Mouse (Mus musculus) gastrocnemius, postnatal 10 days (tissue): ENCODE results near the gene Snrnp70. TPM values are rescaled to one million over a fixed set of nuclear protein-coding genes. Genes with fewer than 3 reads are reported as not detected.
"Not testable (repeated sequence)": the region's sequence is repeated elsewhere in the genome, so short reads cannot be mapped to it uniquely, and the experiment has no call there.

Experiments used
- DNase-seq: peaks from one replicate; pipeline ENCODE4 v3.0.0; 2021; ENCODE audit warnings: mixed read lengths
- total RNA-seq, 2 experiments: library from RNA; stranded (reverse); gene quantifications; 2 replicates each; pipeline ENCODE4 v1.2.3; 2021

Gene Snrnp70
- total RNA-seq, 2 experiments from 2014 or later = 123 to 156 TPM

DNA sequence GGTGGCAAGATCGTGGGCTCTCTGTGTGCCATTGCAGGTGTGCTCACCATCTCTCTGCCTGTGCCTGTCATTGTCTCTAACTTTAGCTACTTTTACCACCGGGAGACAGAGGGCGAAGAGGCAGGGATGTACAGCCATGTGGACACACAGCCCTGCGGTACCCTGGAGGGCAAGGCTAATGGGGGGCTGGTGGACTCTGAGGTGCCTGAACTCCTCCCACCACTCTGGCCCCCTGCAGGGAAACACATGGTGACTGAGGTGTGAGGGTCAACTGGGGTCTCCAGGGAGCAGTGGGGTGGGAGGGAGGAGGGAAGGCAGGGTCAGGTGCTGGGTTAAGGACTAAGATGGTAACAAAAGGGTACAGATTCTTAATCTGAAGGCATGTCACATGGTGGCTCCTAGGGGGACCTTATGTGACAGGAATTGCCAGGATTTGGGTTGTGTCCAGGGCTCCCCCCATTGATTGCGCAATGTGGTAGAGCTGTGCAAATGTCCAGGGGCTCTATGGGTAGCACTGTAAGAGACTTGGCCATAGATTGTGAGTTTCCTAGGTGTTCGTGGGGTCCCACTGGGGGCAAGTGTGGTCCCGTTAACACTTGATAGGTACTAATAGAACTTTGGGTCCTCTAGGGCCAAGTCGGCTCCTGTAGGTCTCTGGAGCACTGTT, 14.1 kb upstream of the Snrnp70 start:
- DNase-seq = no peak

DNA sequence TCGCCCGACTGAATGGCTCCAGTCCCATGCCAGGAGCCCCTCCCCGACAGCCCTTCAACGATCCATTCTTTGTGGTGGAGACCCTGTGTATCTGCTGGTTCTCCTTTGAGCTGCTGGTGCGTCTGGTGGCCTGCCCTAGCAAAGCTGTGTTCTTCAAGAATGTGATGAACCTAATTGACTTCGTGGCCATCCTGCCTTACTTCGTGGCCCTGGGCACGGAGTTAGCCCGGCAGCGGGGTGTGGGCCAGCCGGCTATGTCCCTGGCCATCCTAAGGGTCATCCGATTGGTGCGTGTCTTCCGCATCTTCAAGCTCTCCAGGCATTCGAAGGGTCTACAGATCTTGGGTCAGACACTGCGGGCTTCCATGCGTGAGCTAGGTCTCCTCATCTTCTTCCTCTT, 13.4 kb upstream of the Snrnp70 start:
- DNase-seq = no peak

DNA sequence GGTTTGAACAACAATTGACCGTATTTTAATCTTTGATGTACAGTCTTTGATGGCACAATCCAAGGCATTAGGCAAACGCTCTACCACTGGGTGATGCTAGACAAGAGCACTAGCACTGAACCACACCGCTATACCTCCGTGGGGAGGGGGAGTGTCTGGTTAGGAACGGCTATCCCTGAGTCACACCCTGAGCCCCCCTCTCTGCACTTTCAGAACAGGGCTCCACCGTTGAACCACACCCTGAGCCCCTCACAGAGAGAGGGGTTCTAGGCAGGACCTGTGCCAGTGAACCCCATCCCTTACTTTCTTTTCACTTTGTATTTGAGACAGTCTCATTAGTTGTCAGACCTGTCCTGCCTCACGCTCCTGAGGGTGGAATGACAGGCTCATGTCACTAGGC, 12.8 kb upstream of the Snrnp70 start:
- peak; percentile 1 for DNase-seq

DNA sequence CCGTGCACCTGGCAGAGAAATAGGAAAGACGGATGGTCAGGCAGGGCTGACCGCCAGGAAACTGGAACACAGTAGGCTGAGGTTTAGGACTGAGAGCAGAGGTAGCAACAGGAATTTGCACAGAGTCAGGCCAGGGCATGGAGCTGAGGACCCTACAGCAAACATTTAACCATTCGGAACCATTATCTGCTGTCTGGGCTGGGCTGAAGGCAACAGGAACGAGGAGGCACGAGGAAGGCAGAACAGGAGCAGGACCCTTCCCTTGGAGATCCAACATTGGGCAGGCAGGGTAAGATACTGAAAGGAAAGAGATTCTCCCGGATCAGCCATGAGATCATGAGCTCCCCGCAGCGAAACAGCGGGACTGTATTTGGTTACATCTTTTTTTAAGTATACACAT, 12.3 kb upstream of the Snrnp70 start:
- DNase-seq = no peak

DNA sequence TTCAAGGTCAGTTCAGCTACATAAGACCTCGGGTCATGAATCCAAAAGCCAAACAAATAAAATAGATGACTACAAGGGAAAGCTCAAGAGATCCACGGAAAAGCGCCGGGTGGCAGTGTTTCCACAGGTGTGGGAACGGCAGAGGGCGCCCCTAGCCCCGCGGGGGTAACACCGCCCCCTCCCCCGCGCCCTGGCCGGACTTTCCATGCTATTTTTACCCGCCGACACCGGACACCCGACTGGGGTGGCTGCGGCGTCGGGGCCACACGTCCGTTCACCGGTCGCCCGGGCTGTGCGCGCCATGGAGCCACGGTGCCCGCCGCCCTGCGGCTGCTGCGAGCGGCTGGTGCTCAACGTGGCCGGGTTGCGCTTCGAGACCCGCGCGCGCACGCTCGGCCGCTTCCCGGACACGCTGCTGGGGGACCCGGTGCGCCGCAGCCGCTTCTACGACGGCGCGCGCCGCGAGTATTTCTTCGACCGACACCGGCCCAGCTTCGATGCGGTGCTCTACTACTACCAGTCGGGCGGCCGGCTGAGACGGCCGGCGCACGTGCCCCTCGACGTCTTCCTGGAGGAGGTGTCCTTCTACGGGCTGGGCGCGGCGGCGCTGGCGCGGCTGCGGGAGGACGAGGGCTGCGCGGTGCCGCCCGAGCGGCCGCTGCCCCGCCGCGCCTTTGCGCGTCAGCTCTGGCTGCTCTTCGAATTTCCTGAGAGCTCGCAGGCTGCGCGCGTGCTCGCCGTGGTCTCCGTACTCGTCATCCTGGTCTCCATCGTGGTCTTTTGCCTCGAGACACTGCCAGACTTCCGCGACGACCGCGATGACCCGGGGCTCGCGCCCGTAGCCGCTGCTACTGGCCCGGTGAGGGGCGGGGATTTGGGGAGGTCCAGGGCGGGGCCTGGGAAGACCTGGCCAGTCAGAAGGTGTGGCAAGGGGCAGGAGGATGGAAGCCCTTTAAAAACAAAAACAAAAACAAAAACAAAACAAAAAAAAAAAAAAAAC, 10.9 kb upstream of the Snrnp70 start:
- peak; percentile 70 for DNase-seq

DNA sequence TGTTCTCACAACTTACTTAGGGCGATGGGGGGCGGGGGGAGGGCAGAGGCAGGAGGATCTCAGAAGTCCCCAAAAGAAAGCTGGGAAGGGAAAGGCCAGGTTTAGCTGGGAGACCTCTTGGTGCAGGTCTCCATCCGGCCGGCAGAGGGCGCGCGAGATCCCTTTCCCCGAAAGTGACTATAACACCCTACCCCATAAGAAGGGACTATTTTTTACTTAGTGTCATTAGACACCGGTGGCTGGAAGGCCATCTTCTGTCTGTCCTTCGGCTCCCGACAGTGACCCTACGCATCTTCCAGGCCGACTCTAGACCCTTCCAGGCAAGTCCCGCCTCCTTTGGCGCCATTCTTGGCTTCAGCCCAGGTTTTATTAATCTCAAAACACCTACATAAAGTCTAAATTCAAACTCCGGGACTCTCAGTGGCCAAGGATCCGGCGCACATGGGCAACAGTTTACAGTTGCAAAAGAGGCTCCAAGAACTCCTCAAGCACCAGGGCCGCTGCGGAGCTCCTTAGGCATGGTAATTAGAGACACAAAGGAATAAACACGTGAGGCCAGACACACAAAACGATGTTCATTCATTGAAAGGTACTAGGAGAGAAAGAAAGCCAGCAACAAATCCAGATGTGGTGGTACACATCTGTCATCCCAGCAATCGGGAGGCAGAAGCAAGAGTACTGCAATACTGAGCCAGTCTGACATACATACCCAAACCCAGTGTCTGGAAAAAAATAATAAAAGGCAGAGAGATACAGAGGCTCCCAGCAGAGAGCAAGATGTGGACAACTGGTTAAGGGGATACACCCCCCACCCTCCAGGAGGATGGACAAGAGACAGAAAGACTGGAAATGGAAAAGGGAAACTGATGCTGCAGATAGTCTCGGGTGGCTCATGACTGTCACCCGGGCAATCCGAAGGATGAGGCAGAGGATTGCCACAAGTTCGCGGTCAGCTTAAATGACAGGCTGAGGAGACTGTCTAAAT, 9.8 kb upstream of the Snrnp70 start, which contains the start of gene Kcna7:
Gene Kcna7, plus strand, starts transcription at position 563 of the 985 bp plus-strand sequence.
- peak; percentile 83 for DNase-seq

DNA sequence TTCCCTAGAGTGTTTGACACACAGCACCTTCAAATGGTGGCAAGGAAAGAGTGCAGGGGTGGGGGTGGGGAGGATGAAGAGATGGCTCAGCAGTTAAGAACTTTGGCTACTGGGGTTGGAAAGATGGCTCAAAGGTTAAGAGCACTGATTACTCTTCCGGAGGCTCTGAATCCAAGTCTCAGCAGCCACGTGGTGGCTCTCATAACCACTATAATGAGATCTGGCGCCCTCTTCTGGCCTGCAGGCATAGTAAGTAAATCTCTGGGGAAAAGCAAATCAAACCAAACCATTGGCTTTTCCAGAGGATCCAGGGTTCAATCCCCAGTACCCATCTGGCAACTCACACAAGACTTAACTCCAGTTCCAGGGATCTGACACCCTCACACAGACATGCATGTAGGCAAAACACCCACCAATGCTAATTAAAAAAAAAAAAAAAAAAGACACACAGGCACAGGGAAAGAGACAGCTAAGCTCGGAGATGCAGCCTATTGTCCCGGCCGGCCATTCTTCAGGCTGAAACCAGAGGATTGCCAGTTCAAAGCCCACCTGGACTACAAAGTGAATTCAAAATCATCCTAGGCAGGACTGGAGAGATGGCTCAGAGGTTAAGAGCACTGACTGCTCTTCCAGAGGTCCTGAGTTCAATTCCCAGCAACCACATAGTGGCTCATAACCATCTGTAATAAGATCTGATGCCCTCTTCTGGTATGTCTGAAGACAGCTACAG, 8.2 kb upstream of the Snrnp70 start:
- DNase-seq = peak; percentile 70

DNA sequence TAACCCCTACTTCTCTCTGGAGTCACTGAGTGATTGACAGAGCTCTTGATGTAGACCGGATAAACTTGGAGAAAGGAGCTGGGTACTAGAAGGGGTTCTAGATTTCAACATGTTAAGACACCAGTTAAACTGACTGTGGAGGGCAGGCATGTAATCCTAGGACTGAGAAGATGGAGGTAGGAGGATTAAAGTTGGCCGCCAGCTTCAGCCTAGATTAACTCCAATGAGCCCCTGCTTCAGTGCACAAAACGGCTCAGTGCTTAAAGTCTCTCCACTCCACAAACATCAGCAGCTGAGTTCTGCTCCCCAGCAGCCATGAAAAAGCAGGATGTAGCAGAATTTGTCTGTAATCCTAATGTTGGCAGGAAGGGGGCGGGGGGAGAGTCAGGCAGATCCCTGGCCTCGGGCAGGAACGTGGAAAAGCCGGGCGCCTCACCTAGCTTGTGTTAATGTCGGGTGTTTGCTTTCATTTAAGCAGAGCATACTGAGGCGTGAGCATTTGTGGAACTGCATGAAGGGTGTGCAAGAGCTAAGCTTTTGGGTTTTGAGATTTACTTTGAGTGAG, 6.1 kb upstream of the Snrnp70 start:
- DNase-seq = no peak

DNA sequence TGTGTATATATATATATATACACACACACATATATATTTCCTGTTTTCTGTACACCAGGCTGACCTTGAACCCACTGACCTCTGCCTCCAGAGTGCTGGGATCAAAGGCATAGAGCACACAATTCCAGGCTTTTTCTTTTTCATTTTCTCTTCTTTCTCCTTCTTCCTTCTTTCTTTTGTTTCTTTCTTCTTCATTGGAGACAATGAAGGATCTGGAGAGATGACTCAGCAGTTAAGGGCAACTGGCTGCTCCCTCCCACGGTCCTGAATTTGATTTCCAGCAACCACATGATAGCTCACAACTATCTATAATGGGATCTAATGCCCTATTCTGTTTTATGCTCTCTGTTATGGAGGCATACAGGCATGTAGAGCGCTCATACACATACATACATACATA, 1.2 kb upstream of the Snrnp70 start:
- no peak for DNase-seq

DNA sequence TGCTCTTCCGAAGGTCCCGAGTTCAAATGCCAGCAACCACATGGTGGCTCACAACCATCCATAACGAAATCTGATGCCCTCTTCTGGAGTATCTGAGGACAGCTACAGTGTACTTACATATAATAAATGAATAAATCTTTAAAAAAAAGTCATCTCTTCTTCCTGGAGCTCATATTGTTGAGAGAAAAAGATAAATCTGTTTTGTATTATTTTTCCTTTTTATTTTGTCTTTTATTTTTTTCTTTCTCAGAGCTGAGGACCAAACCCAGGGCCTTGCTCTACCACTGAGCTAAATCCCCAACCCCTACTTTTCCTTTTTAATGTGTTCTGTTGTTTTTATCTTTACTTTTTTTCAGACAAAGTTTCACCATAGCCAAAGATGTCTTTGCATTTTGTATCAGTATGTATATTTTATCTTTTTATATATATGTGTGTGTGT, 814 bp upstream of the Snrnp70 start:
- not testable (repeated sequence) for DNase-seq

DNA sequence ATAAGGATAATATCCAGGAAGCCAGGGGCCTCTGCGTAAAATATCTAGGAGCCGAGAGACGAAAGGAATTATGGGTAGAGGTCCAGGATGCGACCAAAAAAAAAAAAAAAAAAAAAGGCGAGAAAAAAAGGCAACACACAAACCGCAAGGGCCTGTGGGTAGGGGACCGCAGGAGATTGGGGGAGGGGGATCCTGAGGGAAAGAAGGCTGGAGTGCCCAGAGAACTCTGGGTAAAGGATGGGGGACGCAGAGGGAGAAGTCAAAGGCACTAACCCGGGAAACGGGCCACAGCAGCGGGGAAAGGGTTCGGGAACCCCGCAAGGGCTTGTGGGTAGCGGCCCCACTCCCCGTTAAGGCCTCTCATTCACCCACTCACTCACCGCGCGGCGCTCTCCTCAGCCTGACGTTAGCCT, 407 bp downstream of the Snrnp70 start:
- no peak for DNase-seq

DNA sequence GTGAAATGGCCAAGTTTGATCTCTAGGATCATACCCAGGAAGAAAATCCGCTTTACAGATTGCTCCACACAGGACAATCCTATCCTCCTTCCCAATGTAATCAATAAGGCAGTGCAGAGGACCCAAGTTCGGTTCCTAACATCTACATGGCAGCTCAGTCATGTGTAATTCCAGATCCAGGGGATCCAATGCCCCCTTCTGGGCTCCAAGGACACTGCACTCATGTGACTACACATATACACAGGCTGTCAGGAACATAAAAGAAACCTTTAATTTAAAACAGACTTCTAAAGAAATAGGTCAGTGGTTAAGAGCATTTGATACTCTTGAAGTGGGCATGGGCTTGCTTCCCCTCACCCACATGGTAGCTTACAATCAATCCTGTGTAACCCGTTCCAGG, 9.5 kb downstream of the Snrnp70 start:
- DNase-seq = no peak

DNA sequence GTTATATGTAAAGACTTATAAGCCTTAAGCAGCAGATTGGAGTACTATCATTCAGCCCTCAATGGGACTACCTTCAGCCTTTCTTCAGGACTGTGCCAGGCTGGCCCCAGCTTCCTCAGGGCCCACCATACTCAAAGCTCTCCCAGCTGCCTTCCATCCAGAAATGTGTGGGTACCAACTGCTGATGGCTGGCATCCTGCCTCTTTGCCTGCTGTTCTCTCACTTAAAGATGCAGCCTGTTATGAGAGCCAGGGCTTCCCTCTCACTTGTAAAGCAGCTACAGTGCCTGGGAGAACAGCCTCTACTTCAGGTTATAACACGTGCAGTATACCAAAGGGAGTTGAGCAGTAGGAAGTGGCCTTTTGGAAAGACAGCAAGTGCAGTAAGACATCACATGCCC, 19.5 kb downstream of the Snrnp70 start:
- no peak for DNase-seq

DNA sequence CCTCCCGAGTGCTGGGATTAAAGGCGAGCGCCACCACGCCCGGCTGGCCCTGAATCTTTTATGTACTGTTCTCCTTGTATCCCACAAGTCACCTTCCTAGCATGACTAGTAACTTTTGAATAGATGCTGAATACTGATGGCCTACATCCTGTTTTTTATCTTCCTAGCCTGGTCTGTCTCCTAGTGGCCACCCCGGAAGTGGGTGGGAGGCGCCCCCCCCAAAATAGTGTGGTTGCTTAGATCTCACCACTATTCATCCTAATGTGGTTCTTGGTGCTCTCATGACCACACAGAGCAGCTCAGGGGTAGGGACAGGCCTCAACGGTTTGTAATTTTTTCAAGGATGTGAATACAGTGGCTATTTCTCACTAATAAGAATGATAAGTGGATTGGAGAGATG, 20.9 kb downstream of the Snrnp70 start:
- DNase-seq = no peak

DNA sequence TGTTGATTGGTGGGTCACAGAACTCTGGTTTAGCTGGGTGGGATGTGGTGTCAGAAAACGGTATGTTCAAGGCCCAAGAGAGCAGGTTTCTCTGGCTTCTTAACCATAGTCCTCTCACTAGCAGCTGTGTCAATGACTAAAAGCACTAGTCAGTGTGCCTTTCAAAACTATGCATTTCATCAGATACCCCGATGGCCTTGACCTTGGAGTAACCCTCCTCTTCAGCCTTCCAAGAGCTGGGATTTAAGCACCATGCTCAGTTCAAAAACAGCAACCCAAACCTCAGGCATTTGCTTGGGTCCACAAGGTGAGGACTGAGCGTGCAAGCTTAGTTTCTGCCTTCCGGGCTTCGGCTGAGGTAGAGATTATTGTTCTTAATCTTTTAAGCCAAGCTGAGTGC, 23.2 kb downstream of the Snrnp70 start:
- no peak for DNase-seq

DNA sequence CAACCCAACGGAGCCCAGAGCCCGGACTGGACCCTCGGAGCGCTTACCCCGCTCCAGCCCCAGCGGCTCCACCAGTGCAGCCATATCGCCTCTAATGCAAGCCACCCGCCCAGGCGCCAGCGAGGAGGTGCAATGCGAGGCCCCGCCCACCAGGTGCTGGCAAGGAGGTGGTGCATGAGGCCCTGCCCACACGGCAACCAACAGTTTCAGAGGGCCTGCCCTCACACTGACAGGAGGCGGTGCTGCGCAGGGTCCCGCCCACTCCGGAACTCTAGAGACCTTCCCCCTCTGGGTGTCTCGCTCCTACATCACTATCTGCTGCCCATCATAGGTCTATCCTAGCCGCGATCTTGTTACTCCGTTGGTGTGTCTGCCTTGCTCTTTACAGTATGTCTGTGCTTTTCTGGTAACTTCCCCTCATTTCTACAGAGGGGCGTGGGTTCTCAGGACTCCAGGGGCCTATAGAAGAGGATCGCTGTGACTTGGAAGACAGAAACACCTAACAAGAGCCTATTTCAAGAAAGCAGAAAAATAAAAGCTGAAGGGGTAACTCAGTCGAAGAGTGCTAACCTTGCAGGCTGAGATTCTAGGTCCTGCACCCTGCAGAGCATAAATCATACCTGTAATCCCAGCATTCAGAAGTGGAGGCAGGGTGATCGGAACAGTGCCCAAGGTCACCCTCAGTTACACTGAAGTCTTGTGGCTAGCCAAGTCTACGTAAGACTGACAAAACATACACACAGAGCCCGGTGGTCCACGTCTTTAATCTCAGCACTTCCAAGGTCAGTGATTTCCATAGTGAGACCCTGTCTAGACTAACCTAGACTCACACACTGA, 24.8 kb downstream of the Snrnp70 start, which contains the start of gene Lin7b:
Gene Lin7b, minus strand, starts transcription at position 109 of the 837 bp plus-strand sequence.
- peak; percentile 79 for DNase-seq

DNA sequence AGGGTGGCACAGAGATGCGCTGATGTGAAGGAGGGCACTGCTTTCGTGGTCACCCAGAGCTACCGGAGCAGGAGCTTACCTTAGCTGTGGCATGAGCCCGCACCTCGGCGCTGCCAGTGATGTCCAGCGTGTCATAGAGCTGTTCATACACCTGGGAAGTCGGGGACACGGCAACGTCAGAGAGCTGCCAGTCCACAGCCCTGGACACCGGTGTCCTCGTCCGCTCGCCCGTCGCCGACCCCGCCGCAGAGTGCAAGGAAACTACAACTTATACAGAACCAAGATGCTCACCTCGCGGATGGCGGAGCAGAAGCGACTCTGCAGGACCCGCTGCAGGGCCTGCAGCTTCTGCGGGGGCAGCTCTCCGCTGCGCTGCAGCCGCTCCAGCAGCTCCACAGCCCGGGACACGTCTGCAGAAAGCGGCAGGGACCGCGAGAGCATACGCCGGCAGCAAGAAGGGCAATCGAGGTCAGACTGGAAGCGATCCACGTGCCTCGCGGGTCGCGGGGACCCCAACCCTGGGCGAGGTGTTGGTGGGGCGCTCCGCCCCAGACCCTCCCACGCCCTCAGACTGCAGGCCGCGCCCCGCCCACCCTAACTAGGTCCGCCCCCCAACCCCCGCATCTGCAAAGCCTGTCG, 25.6 kb downstream of the Snrnp70 start:
- no peak for DNase-seq

DNA sequence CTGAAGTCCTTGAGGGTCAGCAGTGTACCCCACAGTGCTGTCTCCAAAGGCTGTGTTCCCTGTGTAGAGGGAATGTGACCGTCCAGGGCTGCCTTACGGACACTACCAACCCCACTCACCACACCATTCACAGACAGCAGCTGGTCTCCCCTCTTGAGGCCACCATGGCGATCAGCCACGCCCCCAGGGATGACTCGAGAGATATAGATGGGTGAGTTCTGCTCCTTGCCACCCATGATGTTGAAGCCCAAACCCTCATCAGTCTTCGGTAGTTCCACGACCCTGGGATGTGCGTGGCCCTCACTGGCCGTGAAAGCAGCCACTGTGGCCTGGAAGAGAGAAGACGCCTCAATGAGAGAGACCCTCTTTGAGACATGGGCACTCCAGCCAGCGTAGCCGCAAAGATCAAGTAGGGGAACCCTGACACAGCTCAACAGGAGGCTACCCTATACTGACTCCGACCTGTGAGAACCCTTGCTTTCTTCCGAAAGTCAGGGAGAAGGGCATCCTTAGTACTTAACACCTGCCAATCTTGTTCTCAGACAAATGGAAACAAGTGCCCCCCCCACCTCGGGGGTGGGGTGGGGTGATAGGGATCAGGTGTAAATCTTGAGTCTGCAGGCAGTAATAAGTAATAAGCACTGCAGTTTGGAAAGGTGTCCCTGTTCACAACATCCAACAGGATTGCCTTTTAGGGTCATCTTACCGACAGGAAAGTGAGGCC, 26.4 kb downstream of the Snrnp70 start:
- DNase-seq = no peak

DNA sequence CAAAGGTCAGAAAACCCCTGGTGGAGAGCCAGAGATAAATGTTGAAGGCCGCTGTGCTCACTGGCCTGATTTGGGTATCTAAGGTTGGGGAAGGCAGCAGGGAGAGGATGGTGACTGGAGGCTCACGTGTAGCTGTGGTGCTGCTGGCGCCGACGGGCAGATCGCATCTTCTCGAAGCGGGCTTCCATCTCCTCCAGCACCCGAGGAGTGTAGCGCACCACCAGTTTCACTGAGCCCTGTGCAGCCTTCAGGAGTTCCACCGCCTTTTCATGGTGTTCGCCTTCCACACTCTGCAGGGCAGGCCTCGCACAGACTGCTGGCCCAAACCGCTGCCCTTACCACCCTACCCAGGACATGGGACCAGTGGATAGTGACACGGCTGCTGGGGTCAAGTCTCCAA, 27.4 kb downstream of the Snrnp70 start:
- DNase-seq = no peak
